Mouse (Mus musculus) limb, embryonic 14.5 days (tissue): ENCODE measurements at regions not wholly inside any gene's neighbourhood (a gene's known extent, or its start where the extent isn't known, plus 50 kb on each side); places are given as distances from the start of the nearest gene placed in this dataset.

Source experiments
- ATAC-seq: fragments of 200-750 bp; cut with Nextera tagmentation; 2 replicates; pipeline ENCODE4 v1.8.0; 2017; ENCODE audit warnings: low read depth, moderate number of reproducible peaks, moderate TSS enrichment; ENCODE audit not compliant: low FRiP score
- DNase-seq: peaks from one replicate; pipeline ENCODE4 v3.0.0-alpha.2; 2015; ENCODE audit warnings: low spot score
- H3K27ac ChIP-seq: fragments of 300-500 bp; sonication (generic); replicated peaks from 2 replicates; pipeline ENCODE4 v1.5.1; 2014; ENCODE audit warnings: low read depth, mild to moderate bottlenecking, low read length, moderate library complexity, mixed read lengths
- H3K27me3 ChIP-seq: fragments of 300-500 bp; sonication (generic); 2 replicates; pipeline ENCODE4 v1.6.1; 2014; ENCODE audit warnings: low read length, mixed read lengths; ENCODE audit not compliant: control insufficient read depth, insufficient read depth
- H3K36me3 ChIP-seq: fragments of 300-500 bp; sonication (generic); 2 replicates; pipeline ENCODE4 v1.6.1; 2014; ENCODE audit warnings: mild to moderate bottlenecking, low read length, moderate library complexity, mixed read lengths; ENCODE audit not compliant: control insufficient read depth, insufficient read depth
- H3K4me1 ChIP-seq: fragments of 300-500 bp; sonication (generic); 2 replicates; pipeline ENCODE4 v1.6.1; 2014; ENCODE audit warnings: antibody characterized with exemption, low read length, mixed read lengths; ENCODE audit not compliant: control insufficient read depth, insufficient read depth
- H3K4me2 ChIP-seq: fragments of 300-500 bp; sonication (generic); replicated peaks from 2 replicates; pipeline ENCODE4 v1.6.1; 2014; ENCODE audit warnings: low read depth, mild to moderate bottlenecking, low read length, moderate library complexity; ENCODE audit not compliant: severe bottlenecking
- H3K4me3 ChIP-seq: fragments of 300-500 bp; sonication (generic); replicated peaks from 2 replicates; pipeline ENCODE4 v1.5.1; 2014; ENCODE audit warnings: low read length
- H3K9ac ChIP-seq: fragments of 300-500 bp; sonication (generic); 2 replicates; pipeline ENCODE4 v1.6.1; 2014; ENCODE audit warnings: mild to moderate bottlenecking, low read depth, low read length, moderate library complexity; ENCODE audit not compliant: severe bottlenecking
- H3K9me3 ChIP-seq: fragments of 300-500 bp; sonication (generic); 2 replicates; pipeline ENCODE4 v1.6.1; 2016; ENCODE audit warnings: low read length; ENCODE audit not compliant: control insufficient read depth
- POLR2A ChIP-seq: fragments of 200-500 bp; IDR thresholded peaks from 2 replicates; pipeline ENCODE4 v1.8.0; 2012; ENCODE audit warnings: inconsistent platforms, mild to moderate bottlenecking, moderate library complexity, borderline replicate concordance; ENCODE audit not compliant: insufficient read depth, insufficient read length; ENCODE audit errors: extremely low read depth
- WGBS: fragments of 180-500 bp; shearing (Covaris S2); extraction: QIAGEN DNeasy Blood & Tissue Kit; methylation state at CpG from one replicate; pipeline ENCODE4 v1.1.7; 2014; 5-methylcytosine and 5-hydroxymethylcytosine counted together

- no peak for TF ChIP-seq POLR2A
- Histone ChIP-seq H3K9ac (no peak overlapping the region), H3K9me3 (no peaks in the 10 kb centered on the region), H3K36me3 (no peaks in the 10 kb centered on the region), H3K27ac (no peak overlapping the region), H3K4me1 (no peaks in the 10 kb centered on the region), H3K4me2 (no peak overlapping the region), H3K27me3 (no peaks in the 10 kb centered on the region), H3K4me3 (no peak overlapping the region)
- ATAC-seq (no peak), DNase-seq (no peak)
- 77% methylated on average over 3 of the region's 3 CpGs for WGBS
These were observed 243.9 kb upstream of the Dab2 start for GRCm38 (mm10) chr15:6055703-6056102.

- DNase-seq = peak; percentile 51
- WGBS = 53% methylated on average over 11 of the region's 11 CpGs
- Histone ChIP-seq H3K9me3 (no peaks in the 10 kb centered on the region), H3K9ac (no peak overlapping the region), H3K36me3 (no peaks in the 10 kb centered on the region), H3K4me3 (no peak overlapping the region), H3K4me2 (0 out of 2 replicates have a peak overlapping the region, but pooled peaks have one; percentile 7), H3K4me1 (no peaks in the 10 kb centered on the region), H3K27ac (0 out of 2 replicates have a peak overlapping the region, but pooled peaks have one; percentile 28), H3K27me3 (no peaks in the 10 kb centered on the region)
- no peak for TF ChIP-seq POLR2A
- peak; percentile 86 for ATAC-seq
These were observed 242.5 kb upstream of the Dab2 start for GRCm38 (mm10) chr15:6056887-6057626.

- Histone ChIP-seq H3K27me3 (no peaks in the 10 kb centered on the region), H3K9me3 (no peaks in the 10 kb centered on the region), H3K27ac (no peak overlapping the region), H3K4me2 (no peak overlapping the region), H3K4me1 (no peaks in the 10 kb centered on the region), H3K9ac (no peak overlapping the region), H3K36me3 (no peaks in the 10 kb centered on the region), H3K4me3 (no peak overlapping the region)
- ATAC-seq (no peak), DNase-seq (no peak)
- 58% methylated on average over 2 of the region's 2 CpGs for WGBS
- no peak for TF ChIP-seq POLR2A
These were observed 240.2 kb upstream of the Dab2 start for GRCm38 (mm10) chr15:6059361-6059760.

- no peak for TF ChIP-seq POLR2A
- H3K9me3 ChIP-seq = no peaks in the 10 kb centered on the region
- H3K4me3 ChIP-seq = no peak overlapping the region
- H3K36me3 ChIP-seq = no peaks in the 10 kb centered on the region
- H3K4me2 ChIP-seq = no peak overlapping the region
- H3K4me1 ChIP-seq = no peaks in the 10 kb centered on the region
- DNase-seq = no peak
- H3K27me3 ChIP-seq = no peaks in the 10 kb centered on the region
- 82% methylated on average over 5 of the region's 5 CpGs for WGBS
- ATAC-seq = no peak
- no peak overlapping the region for H3K27ac ChIP-seq
- no peak overlapping the region for H3K9ac ChIP-seq
These were observed 239.8 kb upstream of the Dab2 start for GRCm38 (mm10) chr15:6059790-6060189.

- WGBS = 84% methylated on average over 1 of the region's 1 CpGs
- Histone ChIP-seq H3K4me1 (no peaks in the 10 kb centered on the region), H3K4me3 (no peak overlapping the region), H3K4me2 (no peak overlapping the region), H3K9ac (no peak overlapping the region), H3K36me3 (no peaks in the 10 kb centered on the region), H3K27me3 (no peaks in the 10 kb centered on the region), H3K9me3 (no peaks in the 10 kb centered on the region), H3K27ac (no peak overlapping the region)
- DNase-seq = no peak
- no peak for ATAC-seq
- no peak for TF ChIP-seq POLR2A
These were observed 238.9 kb upstream of the Dab2 start for GRCm38 (mm10) chr15:6060649-6061048.
